Mouse (Mus musculus) forebrain, postnatal 0 days (tissue): Measurements from ENCODE around the gene Brca1. TPM values are rescaled to one million over a fixed set of nuclear protein-coding genes. Genes with fewer than 3 reads are reported as not detected.

Experiments used
- polyA plus RNA-seq: library from polyadenylated mRNA; unstranded; fragments of >200 nt; fragmentation: Nextera tagmentation; extraction: Ambion mirVana; gene quantifications from 2 replicates; pipeline ENCODE4 v1.2.1, GENCODE M21; 2015
- total RNA-seq: library from RNA; depleted of rRNA; stranded (reverse); fragments of >200 nt; gene quantifications from 2 replicates; pipeline ENCODE4 v1.2.3, GENCODE M21; 2014; rRNA removed

Brca1 gene
- total and polyA plus RNA-seq, 2 experiments from 2014 or later: 1.3 to 4.2 TPM

Other genes with a start within 250 kb of the Brca1 start
- 107 and 177 TPM in 2 replicates for gene Becn1, start 249.7 kb downstream of the Brca1 start, total RNA-seq
- gene Becn1, start 249.7 kb downstream of the Brca1 start, polyA plus RNA-seq: 133 and 145 TPM in 2 replicates
- gene Psme3, start 235.7 kb downstream of the Brca1 start, total RNA-seq: 70.7 and 80.9 TPM in 2 replicates
- 78.2 and 88.0 TPM in 2 replicates for gene Psme3, start 235.7 kb downstream of the Brca1 start, polyA plus RNA-seq
- 2.7 and 4.4 TPM in 2 replicates for gene Aoc2, start 226.9 kb downstream of the Brca1 start, total RNA-seq
- gene Aoc2, start 226.9 kb downstream of the Brca1 start, polyA plus RNA-seq: 0.42 and 0.87 TPM in 2 replicates
- 0.31 and 0.43 TPM in 2 replicates for gene Aoc3, start 221.3 kb downstream of the Brca1 start, total RNA-seq
- gene Aoc3, start 221.3 kb downstream of the Brca1 start, polyA plus RNA-seq: 0.05 and 0.08 TPM in 2 replicates
- gene G6pc, start 184.4 kb downstream of the Brca1 start, total RNA-seq: not detected in 2 replicates
- gene G6pc, start 184.4 kb downstream of the Brca1 start, polyA plus RNA-seq: not detected in 2 replicates
- gene Aarsd1, start 134.3 kb downstream of the Brca1 start, total RNA-seq: 87.8 and 89.8 TPM in 2 replicates
- gene Aarsd1, start 134.3 kb downstream of the Brca1 start, polyA plus RNA-seq: 90.9 and 101 TPM in 2 replicates
- 1.0 and 5.7 TPM in 2 replicates for gene Gm27029, start 127.2 kb downstream of the Brca1 start, total RNA-seq
- gene Gm27029, start 127.2 kb downstream of the Brca1 start, polyA plus RNA-seq: 5.1 and 6.2 TPM in 2 replicates
- 10.9 and 12.6 TPM in 2 replicates for gene Rundc1, start 126.9 kb downstream of the Brca1 start, total RNA-seq
- 18.9 and 24.4 TPM in 2 replicates for gene Rundc1, start 126.9 kb downstream of the Brca1 start, polyA plus RNA-seq
- gene Ptges3l, start 126.6 kb downstream of the Brca1 start, total RNA-seq: 0.62 and 1.8 TPM in 2 replicates
- gene Ptges3l, start 126.6 kb downstream of the Brca1 start, polyA plus RNA-seq: 1.2 and 2.4 TPM in 2 replicates
- gene Rpl27, start 109.7 kb downstream of the Brca1 start, total RNA-seq: 785 and 1,503 TPM in 2 replicates
- gene Rpl27, start 109.7 kb downstream of the Brca1 start, polyA plus RNA-seq: 274 and 348 TPM in 2 replicates
- 3.2 and 5.2 TPM in 2 replicates for gene Ifi35, start 103.5 kb downstream of the Brca1 start, total RNA-seq
- gene Ifi35, start 103.5 kb downstream of the Brca1 start, polyA plus RNA-seq: 3.8 and 5.1 TPM in 2 replicates
- 61.9 and 71.4 TPM in 2 replicates for gene Rnd2, start 87.0 kb downstream of the Brca1 start, total RNA-seq
- gene Rnd2, start 87.0 kb downstream of the Brca1 start, polyA plus RNA-seq: 88.1 and 96.6 TPM in 2 replicates
- 131 and 174 TPM in 2 replicates for gene Vat1, start 85.7 kb downstream of the Brca1 start, total RNA-seq
- 73.3 and 92.7 TPM in 2 replicates for gene Vat1, start 85.7 kb downstream of the Brca1 start, polyA plus RNA-seq
- 121 and 141 TPM in 2 replicates for gene Nbr1, start 194 bp upstream of the Brca1 start, total RNA-seq
- 54.9 and 64.7 TPM in 2 replicates for gene Nbr1, start 194 bp upstream of the Brca1 start, polyA plus RNA-seq
- gene Tmem106a, start 30.3 kb upstream of the Brca1 start, total RNA-seq: 0.77 and 3.5 TPM in 2 replicates
- gene Tmem106a, start 30.3 kb upstream of the Brca1 start, polyA plus RNA-seq: 2.5 and 3.4 TPM in 2 replicates
- gene Gm11634, start 47.3 kb upstream of the Brca1 start, total RNA-seq: not detected in 2 replicates
- gene Gm11634, start 47.3 kb upstream of the Brca1 start, polyA plus RNA-seq: not detected in 2 replicates
- 4.4 and 5.2 TPM in 2 replicates for gene Rdm1, start 75.2 kb upstream of the Brca1 start, total RNA-seq
- gene Rdm1, start 75.2 kb upstream of the Brca1 start, polyA plus RNA-seq: 8.6 and 9.0 TPM in 2 replicates
- gene Arl4d, start 113.6 kb upstream of the Brca1 start, total RNA-seq: 22.5 and 28.3 TPM in 2 replicates
- 13.4 and 15.7 TPM in 2 replicates for gene Arl4d, start 113.6 kb upstream of the Brca1 start, polyA plus RNA-seq
- 26.5 and 33.3 TPM in 2 replicates for gene Dhx8, start 181.0 kb upstream of the Brca1 start, total RNA-seq
- gene Dhx8, start 181.0 kb upstream of the Brca1 start, polyA plus RNA-seq: 18.8 and 25.0 TPM in 2 replicates
- gene Etv4, start 233.4 kb upstream of the Brca1 start, total RNA-seq: 24.2 and 25.1 TPM in 2 replicates
- 15.9 and 16.8 TPM in 2 replicates for gene Etv4, start 233.4 kb upstream of the Brca1 start, polyA plus RNA-seq